Mouse (Mus musculus): ENCODE measurements at regions not wholly inside any gene's neighbourhood (a gene's known extent, or its start where the extent isn't known, plus 50 kb on each side); places are given as distances from the start of the nearest gene placed in this dataset.

GRCm38 (mm10) chr6:52476907-52477306, 163.3 kb downstream of the Hibadh start:
- H3K27ac ChIP-seq (replicated peaks; ENCODE audit: low read depth, low read length) = no peak overlapping the region
- H3K36me3 ChIP-seq (ENCODE audit: control insufficient read depth, insufficient read depth, low read length) = no peaks in the 10 kb centered on the region
- no peak overlapping the region for H3K9ac ChIP-seq (ENCODE audit: low read depth, low read length, severe bottlenecking)
- H3K4me3 ChIP-seq (replicated peaks; ENCODE audit: low read length) = no peak overlapping the region
- H3K9me3 ChIP-seq (ENCODE audit: control insufficient read depth, low read length) = no peaks in the 10 kb centered on the region
- DNase-seq (ENCODE audit: low spot score) = no peak
- no peak overlapping the region for H3K4me2 ChIP-seq (replicated peaks; ENCODE audit: low read depth, low read length, severe bottlenecking)
- H3K27me3 ChIP-seq (ENCODE audit: control insufficient read depth, insufficient read depth, low read length) = no peaks in the 10 kb centered on the region
- H3K4me1 ChIP-seq (ENCODE audit: control insufficient read depth, insufficient read depth, low read length) = peaks cover 10% of the 10 kb centered on the region; the same call in 1 of the 2 replicates
- ATAC-seq (ENCODE audit: low FRiP score, low read depth) = no peak
- WGBS = 17% methylated on average over 7 of the region's 7 CpGs
- no peak for TF ChIP-seq POLR2A (IDR thresholded peaks at IDR 0.05; ENCODE audit: borderline replicate concordance, extremely low read depth, insufficient read depth, insufficient read length)

GRCm38 (mm10) chr6:52477380-52477779, 162.8 kb downstream of the Hibadh start:
- Histone ChIP-seq H3K4me3 (replicated peaks; ENCODE audit: low read length) (no peak overlapping the region), H3K4me2 (replicated peaks; ENCODE audit: low read depth, low read length, severe bottlenecking) (no peak overlapping the region), H3K9me3 (ENCODE audit: control insufficient read depth, low read length) (no peaks in the 10 kb centered on the region), H3K27ac (replicated peaks; ENCODE audit: low read depth, low read length) (no peak overlapping the region), H3K36me3 (ENCODE audit: control insufficient read depth, insufficient read depth, low read length) (no peaks in the 10 kb centered on the region), H3K27me3 (ENCODE audit: control insufficient read depth, insufficient read depth, low read length) (no peaks in the 10 kb centered on the region), H3K9ac (ENCODE audit: low read depth, low read length, severe bottlenecking) (no peak overlapping the region), H3K4me1 (ENCODE audit: control insufficient read depth, insufficient read depth, low read length) (peaks cover 10% of the 10 kb centered on the region; the same call in 1 of the 2 replicates)
- whole genome bisulfite sequencing = 56% methylated on average over 7 of the region's 7 CpGs
- DNase-seq (ENCODE audit: low spot score) (no peak), ATAC-seq (ENCODE audit: low FRiP score, low read depth) (no peak)
- TF ChIP-seq POLR2A (IDR thresholded peaks at IDR 0.05; ENCODE audit: borderline replicate concordance, extremely low read depth, insufficient read depth, insufficient read length) = no peak

- Histone ChIP-seq H3K36me3 (ENCODE audit: control insufficient read depth, insufficient read depth, low read length) (no peaks in the 10 kb centered on the region), H3K9ac (ENCODE audit: low read depth, low read length, severe bottlenecking) (no peak overlapping the region), H3K9me3 (ENCODE audit: control insufficient read depth, low read length) (no peaks in the 10 kb centered on the region), H3K27me3 (ENCODE audit: control insufficient read depth, insufficient read depth, low read length) (no peaks in the 10 kb centered on the region), H3K4me3 (replicated peaks; ENCODE audit: low read length) (no peak overlapping the region), H3K27ac (replicated peaks; ENCODE audit: low read depth, low read length) (no peak overlapping the region), H3K4me1 (ENCODE audit: control insufficient read depth, insufficient read depth, low read length) (peaks cover 10% of the 10 kb centered on the region; the same call in 1 of the 2 replicates), H3K4me2 (replicated peaks; ENCODE audit: low read depth, low read length, severe bottlenecking) (no peak overlapping the region)
- 78% methylated on average over 2 of the region's 2 CpGs for WGBS
- ATAC-seq (ENCODE audit: low FRiP score, low read depth) (no peak), DNase-seq (ENCODE audit: low spot score) (no peak)
- no peak for TF ChIP-seq POLR2A (IDR thresholded peaks at IDR 0.05; ENCODE audit: borderline replicate concordance, extremely low read depth, insufficient read depth, insufficient read length)
Observed at GRCm38 (mm10) chr6:52478624-52479023, 161.6 kb downstream of the Hibadh start.

- Histone ChIP-seq H3K4me3 (replicated peaks; ENCODE audit: low read length) (no peak overlapping the region), H3K4me1 (ENCODE audit: control insufficient read depth, insufficient read depth, low read length) (peaks cover 10% of the 10 kb centered on the region; the same call in 1 of the 2 replicates), H3K36me3 (ENCODE audit: control insufficient read depth, insufficient read depth, low read length) (no peaks in the 10 kb centered on the region), H3K4me2 (replicated peaks; ENCODE audit: low read depth, low read length, severe bottlenecking) (no peak overlapping the region), H3K27me3 (ENCODE audit: control insufficient read depth, insufficient read depth, low read length) (no peaks in the 10 kb centered on the region), H3K9ac (ENCODE audit: low read depth, low read length, severe bottlenecking) (no peak overlapping the region), H3K27ac (replicated peaks; ENCODE audit: low read depth, low read length) (no peak overlapping the region), H3K9me3 (ENCODE audit: control insufficient read depth, low read length) (no peaks in the 10 kb centered on the region)
- DNase-seq (ENCODE audit: low spot score) = no peak
- TF ChIP-seq POLR2A (IDR thresholded peaks at IDR 0.05; ENCODE audit: borderline replicate concordance, extremely low read depth, insufficient read depth, insufficient read length) = no peak
- no peak for ATAC-seq (ENCODE audit: low FRiP score, low read depth)
- 21% methylated on average over 12 of the region's 12 CpGs for WGBS
Observed at GRCm38 (mm10) chr6:52479200-52479599, 161.0 kb downstream of the Hibadh start.

GRCm38 (mm10) chr6:52481975-52482374, 158.2 kb downstream of the Hibadh start:
- 53% methylated on average over 7 of the region's 7 CpGs for WGBS
- H3K4me3 ChIP-seq (replicated peaks; ENCODE audit: low read length) = no peak overlapping the region
- H3K9me3 ChIP-seq (ENCODE audit: control insufficient read depth, low read length) = no peaks in the 10 kb centered on the region
- TF ChIP-seq POLR2A (IDR thresholded peaks at IDR 0.05; ENCODE audit: borderline replicate concordance, extremely low read depth, insufficient read depth, insufficient read length) = no peak
- no peak for DNase-seq (ENCODE audit: low spot score)
- peaks cover 7% of the 10 kb centered on the region; the same call in 1 of the 2 replicates for H3K4me1 ChIP-seq (ENCODE audit: control insufficient read depth, insufficient read depth, low read length)
- H3K27me3 ChIP-seq (ENCODE audit: control insufficient read depth, insufficient read depth, low read length) = no peaks in the 10 kb centered on the region
- no peak overlapping the region for H3K4me2 ChIP-seq (replicated peaks; ENCODE audit: low read depth, low read length, severe bottlenecking)
- no peak overlapping the region for H3K9ac ChIP-seq (ENCODE audit: low read depth, low read length, severe bottlenecking)
- no peaks in the 10 kb centered on the region for H3K36me3 ChIP-seq (ENCODE audit: control insufficient read depth, insufficient read depth, low read length)
- no peak for ATAC-seq (ENCODE audit: low FRiP score, low read depth)
- H3K27ac ChIP-seq (replicated peaks; ENCODE audit: low read depth, low read length) = no peak overlapping the region

- no peak overlapping the region for H3K27ac ChIP-seq (replicated peaks; ENCODE audit: low read depth, low read length)
Observed at GRCm38 (mm10) chr6:52486146-52486545, 154.0 kb downstream of the Hibadh start.

More at GRCm38 (mm10) chr6:52486146-52486545, 154.0 kb downstream of the Hibadh start:
- DNase-seq (ENCODE audit: low spot score) (no peak), ATAC-seq (ENCODE audit: low FRiP score, low read depth) (no peak)
- no peak overlapping the region for H3K4me3 ChIP-seq (replicated peaks; ENCODE audit: low read length)
- no peak overlapping the region for H3K4me2 ChIP-seq (replicated peaks; ENCODE audit: low read depth, low read length, severe bottlenecking)
- WGBS = 63% methylated on average over 9 of the region's 9 CpGs
- no peaks in the 10 kb centered on the region for H3K4me1 ChIP-seq (ENCODE audit: control insufficient read depth, insufficient read depth, low read length)
- no peaks in the 10 kb centered on the region for H3K9me3 ChIP-seq (ENCODE audit: control insufficient read depth, low read length)
- no peaks in the 10 kb centered on the region for H3K27me3 ChIP-seq (ENCODE audit: control insufficient read depth, insufficient read depth, low read length)
- H3K9ac ChIP-seq (ENCODE audit: low read depth, low read length, severe bottlenecking) = no peak overlapping the region
- H3K36me3 ChIP-seq (ENCODE audit: control insufficient read depth, insufficient read depth, low read length) = no peaks in the 10 kb centered on the region
- no peak for TF ChIP-seq POLR2A (IDR thresholded peaks at IDR 0.05; ENCODE audit: borderline replicate concordance, extremely low read depth, insufficient read depth, insufficient read length)

Measured in limb, embryonic 14.5 days (tissue).